Mouse (Mus musculus): ENCODE measurements around the gene Gm5475. TPM values are rescaled to one million over a fixed set of nuclear protein-coding genes. Genes with fewer than 3 reads are reported as not detected.

Gene Gm5475
- total RNA-seq, 2 experiments from 2014 or later: not detected

- Histone ChIP-seq H3K4me3 (no peak overlapping the region), H3K27ac (no peak overlapping the region)
- no peak for TF ChIP-seq CTCF (conservative IDR thresholded peaks at IDR 0.05)
- DNase-seq (ENCODE audit: low spot score in 2 of 2): no peak
These were observed 2.6 kb upstream of the Gm5475 start for GRCm38 (mm10) chr15:100419311-100419710.

DNA sequence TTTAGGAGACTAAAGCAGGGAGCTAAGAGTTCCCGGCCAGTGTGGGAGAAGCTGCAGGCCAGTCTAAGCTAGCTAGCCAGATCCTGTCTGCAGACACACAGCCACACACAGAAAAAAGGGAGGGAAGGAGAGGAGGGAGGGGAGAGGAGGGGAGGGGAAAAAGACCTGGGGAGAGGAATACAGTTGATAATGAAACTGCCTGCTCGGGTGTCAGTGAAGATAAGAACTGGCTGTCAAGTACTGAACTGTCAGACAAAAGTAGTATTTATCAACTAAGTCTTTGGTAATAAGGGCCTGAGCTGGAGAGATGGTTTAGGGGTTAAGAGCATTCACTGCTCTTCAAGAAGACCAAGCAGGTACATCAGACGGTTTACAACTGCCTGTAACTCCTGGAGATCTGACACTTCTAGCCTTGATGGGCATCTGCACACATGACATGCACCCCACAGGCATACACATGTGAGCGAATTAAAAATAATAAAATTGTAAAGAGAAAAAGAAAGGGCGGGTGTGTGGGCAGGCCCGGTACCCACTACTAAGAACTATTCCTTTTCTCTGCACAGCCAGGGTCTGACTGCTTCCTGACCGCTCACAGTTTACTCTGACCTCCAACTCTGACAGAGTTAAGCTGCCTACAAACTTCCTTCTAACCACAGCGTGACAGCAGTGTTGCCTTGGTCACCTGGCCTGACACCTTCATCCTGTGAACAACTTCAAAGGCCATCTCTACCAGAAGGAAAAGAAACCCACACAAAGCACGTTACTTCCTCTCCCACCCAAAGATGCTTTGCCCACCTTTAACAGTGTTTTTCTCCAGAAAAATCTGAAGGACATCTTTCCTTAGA lies 1.8 kb upstream of the Gm5475 start:
- Histone ChIP-seq H3K4me3 (no peak overlapping the region), H3K27ac (no peak overlapping the region)
- no peak for TF ChIP-seq CTCF (conservative IDR thresholded peaks at IDR 0.05)
- DNase-seq (ENCODE audit: low spot score in 2 of 2): no peak

- DNase-seq (ENCODE audit: low spot score in 2 of 2): no peak
- H3K27ac ChIP-seq: peak overlapping the region; percentile 41; the same call in 1 of the 2 replicates
- peak overlapping the region; percentile 40 for H3K4me3 ChIP-seq
- no peak for TF ChIP-seq CTCF (conservative IDR thresholded peaks at IDR 0.05)
These were observed 739 bp upstream of the Gm5475 start for GRCm38 (mm10) chr15:100421059-100421757.

DNA sequence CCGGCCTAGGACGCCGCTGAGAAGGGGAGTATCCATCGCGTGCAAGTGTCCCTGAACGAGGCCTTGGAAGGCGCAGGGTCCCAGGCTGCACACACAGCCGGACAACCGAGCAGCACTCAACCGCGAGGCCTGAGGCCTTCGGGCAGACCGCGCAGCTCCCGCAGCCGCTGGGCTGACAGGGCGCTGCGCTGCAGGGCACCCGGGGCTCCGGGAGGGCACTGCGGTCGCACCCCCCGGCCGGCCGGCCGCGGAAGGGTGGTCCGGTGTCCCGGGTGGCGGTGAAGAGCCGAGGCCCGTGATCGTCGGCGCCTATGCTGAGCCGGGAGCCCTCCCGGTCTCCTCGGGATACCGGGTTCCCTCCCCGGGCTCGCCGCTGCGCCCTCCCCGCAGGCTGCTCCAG lies 529 bp downstream of the Gm5475 start:
- peak overlapping the region; percentile 88 for H3K4me3 ChIP-seq
- TF ChIP-seq CTCF (conservative IDR thresholded peaks at IDR 0.05): no peak
- H3K27ac ChIP-seq: peak overlapping the region; percentile 83
- DNase-seq (ENCODE audit: low spot score in 2 of 2): peak in 1 of 2 experiments; percentile 4

DNA sequence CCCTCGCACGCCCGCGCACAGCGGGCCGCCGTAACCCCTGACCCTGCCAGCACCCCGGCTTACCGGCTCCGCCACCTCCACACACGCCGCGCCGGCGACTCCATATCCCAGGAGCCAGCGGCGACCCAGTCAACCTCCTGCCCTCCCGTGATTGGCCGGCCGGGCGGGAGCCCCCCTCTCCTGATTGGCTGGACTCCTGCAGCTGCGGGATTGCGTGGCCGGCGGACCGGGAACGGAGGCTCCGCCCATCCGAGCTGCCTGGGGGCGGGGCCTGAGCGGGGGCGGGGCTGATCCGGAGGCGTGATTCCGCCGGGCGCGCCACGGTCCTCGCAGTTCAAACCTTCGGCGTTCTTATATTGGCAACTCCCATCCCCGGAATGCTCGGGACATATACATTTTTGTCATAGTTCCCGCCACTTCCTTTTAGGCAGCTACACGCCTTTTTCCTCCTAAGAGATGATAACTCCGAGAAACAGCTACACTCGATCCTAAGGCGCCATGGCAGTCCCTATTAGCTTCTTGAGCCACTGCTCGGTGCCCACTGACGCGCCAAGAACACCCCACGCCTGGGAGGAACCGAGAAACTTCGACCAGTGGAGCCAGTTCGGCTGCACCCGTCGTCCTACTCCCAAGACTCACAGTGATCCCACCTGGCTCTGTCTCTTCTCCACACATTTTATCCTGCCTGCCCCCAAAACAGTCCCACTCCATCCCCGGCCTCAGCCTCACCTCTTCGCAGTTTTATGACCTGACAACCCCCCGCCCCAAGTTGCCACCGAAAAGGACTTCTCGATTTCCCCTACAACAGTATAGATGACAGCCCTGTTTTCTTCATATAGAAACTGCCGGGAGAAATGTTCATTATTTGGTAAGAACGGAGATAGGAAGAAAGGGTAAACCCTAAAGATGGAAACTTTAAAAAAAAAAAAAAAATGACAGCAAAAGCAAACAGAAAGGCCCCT lies 1.2 kb downstream of the Gm5475 start:
- TF ChIP-seq CTCF (conservative IDR thresholded peaks at IDR 0.05): no peak
- peak overlapping the region; percentile 83 for H3K27ac ChIP-seq
- peak; percentile 96 to 97 for DNase-seq (ENCODE audit: low spot score in 2 of 2)
- peak overlapping the region; percentile 88 for H3K4me3 ChIP-seq

GRCm38 (mm10) chr15:100423916-100424315 lies 2.0 kb downstream of the Gm5475 start:
- TF ChIP-seq CTCF (conservative IDR thresholded peaks at IDR 0.05): no peak
- DNase-seq (ENCODE audit: low spot score in 2 of 2): no peak
- H3K4me3 ChIP-seq: no peak overlapping the region
- H3K27ac ChIP-seq: no peak overlapping the region

- Histone ChIP-seq H3K27ac (no peak within 1 kb of the TSS), H3K4me3 (no peak within 1 kb of the TSS)
- no peak for DNase-seq (ENCODE audit: low spot score in 2 of 2)
- TF ChIP-seq CTCF (conservative IDR thresholded peaks at IDR 0.05): no peak
These were observed 2.6 kb downstream of the Gm5475 start, which contains the start of gene Slc11a2 for GRCm38 (mm10) chr15:100424396-100425122. Slc11a2 (minus strand) TSS chr15:100425072.

DNA sequence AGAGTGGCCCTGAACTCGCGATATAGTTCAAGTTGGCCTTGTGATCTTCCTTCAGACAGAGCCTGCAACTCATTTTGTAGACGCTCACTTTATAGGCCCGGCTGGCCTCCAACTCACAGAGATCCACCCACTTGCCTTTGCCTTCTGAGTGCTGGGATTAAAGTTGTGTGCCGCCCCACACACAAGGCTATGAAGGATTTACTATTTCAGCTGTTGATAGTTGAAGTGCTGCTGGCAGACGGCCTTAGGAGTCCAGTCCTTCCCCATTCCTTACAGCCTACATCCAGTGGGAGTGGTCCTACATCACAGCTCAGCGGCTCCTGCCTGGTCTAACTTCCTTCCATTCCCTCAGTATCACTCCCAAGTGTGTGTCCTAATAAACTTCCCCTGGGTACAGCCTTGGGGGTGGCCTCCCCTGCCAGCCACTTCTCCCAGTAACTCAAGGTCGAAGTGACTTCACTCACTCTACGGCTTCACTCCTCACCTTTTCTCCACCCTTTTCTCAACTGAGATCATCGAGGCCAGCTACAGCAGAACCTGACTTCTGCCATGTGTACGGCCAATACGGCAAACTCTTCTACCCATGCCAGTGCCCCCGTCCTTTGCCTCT lies 6.5 kb downstream of the Gm5475 start:
- Histone ChIP-seq H3K27ac (no peak overlapping the region), H3K4me3 (no peak overlapping the region)
- no peak for TF ChIP-seq CTCF (conservative IDR thresholded peaks at IDR 0.05)
- no peak for DNase-seq (ENCODE audit: low spot score in 2 of 2)

DNA sequence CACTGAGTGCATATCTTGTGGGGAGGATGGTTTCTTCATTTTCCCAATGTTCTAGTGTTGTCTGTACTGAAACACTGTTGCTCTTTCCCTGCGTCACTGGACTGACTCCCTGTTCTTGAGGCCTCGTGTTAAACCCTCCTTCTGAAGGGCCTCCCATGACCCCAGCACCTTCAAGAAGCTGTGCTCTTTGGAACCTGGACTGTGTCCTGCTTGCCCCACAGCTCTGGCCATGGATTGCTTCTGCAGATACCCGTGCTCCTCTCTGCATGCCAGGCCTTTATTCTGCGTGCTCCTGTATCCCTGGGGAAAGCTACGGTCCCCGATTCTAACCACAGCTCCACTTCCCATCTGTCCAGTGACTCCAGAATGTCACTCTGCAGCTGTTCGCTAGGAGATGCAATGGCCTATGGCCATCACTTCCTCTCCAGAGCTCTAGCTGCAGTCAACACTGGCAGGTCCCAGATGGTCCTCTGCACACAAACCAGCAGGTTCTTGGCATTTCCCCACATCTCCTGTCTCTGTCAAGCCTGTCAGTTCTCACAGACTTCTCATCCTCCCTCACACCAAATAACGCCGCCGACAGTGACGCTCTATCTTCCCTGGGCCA lies 8.1 kb downstream of the Gm5475 start:
- no peak for TF ChIP-seq CTCF (conservative IDR thresholded peaks at IDR 0.05)
- Histone ChIP-seq H3K4me3 (no peak overlapping the region), H3K27ac (peak overlapping the region; percentile 65; the same call in 1 of the 2 replicates)
- no peak for DNase-seq (ENCODE audit: low spot score in 2 of 2)

DNA sequence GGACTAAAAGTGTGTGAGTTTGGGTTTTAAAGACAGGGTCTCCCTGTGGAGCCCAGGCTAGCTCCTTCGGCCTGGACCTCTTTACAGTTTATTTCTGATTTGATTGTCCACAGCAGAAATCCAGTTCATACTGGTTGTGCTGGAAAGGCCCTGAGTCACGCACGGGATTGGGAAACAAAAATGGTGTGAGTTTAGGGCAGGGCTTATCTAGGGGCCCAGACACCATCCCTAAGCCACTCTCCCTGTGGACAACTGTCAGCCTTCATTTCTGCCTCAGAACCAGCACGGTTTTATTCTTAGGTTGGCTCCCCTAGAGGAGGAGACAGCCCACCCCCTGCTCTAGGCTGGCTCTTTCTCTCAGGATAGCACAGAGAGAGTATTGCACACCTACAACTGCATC lies 11.3 kb downstream of the Gm5475 start:
- Histone ChIP-seq H3K4me3 (no peak overlapping the region), H3K27ac (no peak overlapping the region)
- TF ChIP-seq CTCF (conservative IDR thresholded peaks at IDR 0.05): no peak
- no peak for DNase-seq (ENCODE audit: low spot score in 2 of 2)

DNA sequence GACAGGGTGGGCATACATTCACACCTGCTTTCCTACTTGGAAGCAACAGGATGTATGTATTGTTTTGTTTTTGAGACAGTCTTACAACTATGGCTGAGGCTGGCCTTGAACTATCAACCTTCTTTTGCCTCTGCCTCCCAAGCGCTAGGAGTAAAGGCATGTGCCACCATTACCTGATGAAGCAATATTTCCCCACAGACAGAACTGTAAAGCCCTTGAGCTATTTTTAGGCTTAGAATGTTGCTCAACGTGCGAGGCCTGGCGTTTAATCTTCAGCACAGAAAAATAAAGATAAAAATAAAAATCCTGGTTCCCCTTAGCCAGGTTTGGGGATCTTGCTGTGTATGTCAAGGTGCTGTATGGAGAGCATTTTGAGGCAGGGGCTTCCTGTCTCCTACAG lies 14.2 kb downstream of the Gm5475 start:
- Histone ChIP-seq H3K27ac (no peak overlapping the region), H3K4me3 (no peak overlapping the region)
- DNase-seq (ENCODE audit: low spot score in 2 of 2): no peak
- no peak for TF ChIP-seq CTCF (conservative IDR thresholded peaks at IDR 0.05)

Measured in layer of hippocampus, adult 2 months (tissue).